ENCODE assay signal across 31 mouse cellular contexts in the genomic region with DNA sequence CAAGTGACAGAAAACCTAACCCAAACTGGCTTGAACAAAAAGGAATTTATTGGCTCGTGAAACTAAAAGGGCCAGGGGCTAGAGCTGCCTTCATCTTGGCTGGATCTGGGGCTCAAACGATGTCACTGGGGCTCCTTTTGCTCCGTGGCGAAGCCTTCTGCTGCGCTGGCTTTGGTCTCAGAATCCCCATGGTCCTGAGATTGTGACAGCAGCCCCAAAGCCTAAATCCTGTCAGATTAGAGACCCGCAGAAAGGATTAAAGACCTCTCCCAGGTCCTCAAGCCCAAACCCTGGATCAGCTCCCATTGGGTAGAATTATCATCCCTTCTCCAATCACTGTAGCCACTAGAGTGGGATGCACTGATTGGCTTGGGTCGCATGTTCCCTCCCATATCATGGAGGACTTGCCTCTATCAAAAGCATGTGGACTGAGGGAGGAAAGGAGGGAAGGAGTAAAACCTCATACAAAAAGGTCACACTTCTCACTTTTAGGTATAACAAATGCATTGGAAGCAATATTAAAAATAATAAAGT. TPM values are rescaled to one million over a fixed set of nuclear protein-coding genes. Genes with fewer than 3 reads are reported as not detected.
A peak's percentile ranks its signal among the peaks of the same experiment; 100 is the strongest.
DNase-seq lines count a peak whose midpoint lies in the region; ATAC-seq and TF ChIP-seq lines count a peak whose summit lies in the region.
"Had no signal": no experiment of that assay in that cellular context is flagged by ENCODE, and none has a peak within 500 bp of the region (broad histone marks: within the 10 kb centered on the region; RNA-seq: fewer than 3 reads in every experiment).

No protein-coding gene starts in this region.

- H3K4me1 ChIP-seq in forebrain, embryonic 14.5 days (ENCODE audit: control insufficient read depth, insufficient read depth, low read length): peaks cover 6% of the 10 kb centered on the region; the same call in 1 of the 2 replicates
- peaks cover 41% of the 10 kb centered on the region for H3K4me1 ChIP-seq in forebrain, embryonic 10.5 days
- no peaks in the 10 kb centered on the region for H3K4me1 ChIP-seq in midbrain, embryonic 11.5 days (ENCODE audit: control insufficient read depth, insufficient read depth, low read length)
- no peaks in the 10 kb centered on the region; the same call in 1 of the 2 replicates for H3K4me1 ChIP-seq in midbrain, embryonic 16.5 days (ENCODE audit: control insufficient read depth, insufficient read depth, low read length)
- H3K4me1 ChIP-seq in liver, postnatal 0 days (ENCODE audit: insufficient read depth): no peaks in the 10 kb centered on the region
- H3K4me1 ChIP-seq: lung, embryonic 15.5 days; neural tube, embryonic 15.5 days had no signal

- H3K9ac ChIP-seq in forebrain, embryonic 14.5 days (ENCODE audit: low read length): no peak overlapping the region
- H3K9ac ChIP-seq in midbrain, embryonic 11.5 days (ENCODE audit: low read length): no peak overlapping the region
- no peak overlapping the region for H3K9ac ChIP-seq in midbrain, embryonic 16.5 days (ENCODE audit: low read depth, low read length)
- H3K9ac ChIP-seq in liver, postnatal 0 days (replicated peaks): no peak overlapping the region
- H3K9ac ChIP-seq: heart, embryonic 13.5 days; hindbrain, embryonic 15.5 days; kidney, embryonic 15.5 days; limb, embryonic 12.5 days; liver, embryonic 15.5 days; lung, embryonic 15.5 days; neural tube, embryonic 15.5 days had no signal

- H3K9me3 ChIP-seq in forebrain, embryonic 14.5 days (replicated peaks; ENCODE audit: control insufficient read depth, low read length): no peaks in the 10 kb centered on the region
- no peaks in the 10 kb centered on the region for H3K9me3 ChIP-seq in forebrain, embryonic 10.5 days
- H3K9me3 ChIP-seq in midbrain, embryonic 11.5 days (ENCODE audit: control insufficient read depth, low read length): no peaks in the 10 kb centered on the region
- H3K9me3 ChIP-seq in midbrain, embryonic 16.5 days (replicated peaks; ENCODE audit: control insufficient read depth, low read length, poor library complexity, severe bottlenecking): no peaks in the 10 kb centered on the region
- no peaks in the 10 kb centered on the region for H3K9me3 ChIP-seq in liver, postnatal 0 days (ENCODE audit: low read length)
- H3K9me3 ChIP-seq: heart, embryonic 13.5 days; hindbrain, embryonic 15.5 days; kidney, embryonic 15.5 days; limb, embryonic 12.5 days; liver, embryonic 15.5 days; lung, embryonic 15.5 days; megakaryocyte, embryonic 14.5 days; neural tube, embryonic 15.5 days had no signal

- peak; percentile 34 for DNase-seq in forebrain, embryonic 14.5 days (ENCODE audit: low spot score)
- DNase-seq in forebrain, embryonic 10.5 days (ENCODE audit: extremely low spot score, low spot score): no peak
- DNase-seq in ZHBTc4 (ENCODE audit: low read depth, low spot score): peak; percentile 6
- DNase-seq in midbrain, embryonic 11.5 days (ENCODE audit: low spot score, missing footprints): peak; percentile 75
- DNase-seq in right cerebral cortex, postnatal 14 days: no peak
- no peak for DNase-seq in liver, postnatal 0 days
- DNase-seq in yolk sac, embryonic 10.5 days (ENCODE audit: low spot score): no peak
- DNase-seq: adrenal gland, adult 8-10 months; cerebellum, adult 9-10 months; heart, adult 2 months; heart, postnatal 10 days; kidney, adult 18-20 months; kidney, postnatal 25 days; lung, postnatal 36 days; right cerebral cortex, adult 18-20 months; right cerebral cortex, postnatal 4 days; thymus, adult 2 months; thymus, postnatal 36 days had no signal

- H3K36me3 ChIP-seq in forebrain, embryonic 14.5 days (ENCODE audit: control insufficient read depth, insufficient read depth, low read length): no peaks in the 10 kb centered on the region
- no peaks in the 10 kb centered on the region for H3K36me3 ChIP-seq in forebrain, embryonic 10.5 days (replicated peaks)
- H3K36me3 ChIP-seq in midbrain, embryonic 11.5 days (ENCODE audit: control insufficient read depth, insufficient read depth, low read length): no peaks in the 10 kb centered on the region
- no peaks in the 10 kb centered on the region for H3K36me3 ChIP-seq in midbrain, embryonic 16.5 days (ENCODE audit: control insufficient read depth, insufficient read depth, low read length)
- no peaks in the 10 kb centered on the region for H3K36me3 ChIP-seq in liver, postnatal 0 days (replicated peaks; ENCODE audit: insufficient read depth, low read length)
- H3K36me3 ChIP-seq: heart, embryonic 13.5 days; hindbrain, embryonic 15.5 days; kidney, embryonic 15.5 days; limb, embryonic 12.5 days; liver, embryonic 15.5 days; lung, embryonic 15.5 days; neural tube, embryonic 15.5 days had no signal

- H3K27ac ChIP-seq in forebrain, embryonic 14.5 days (ENCODE audit: low read depth, low read length): no peak overlapping the region
- H3K27ac ChIP-seq in forebrain, embryonic 10.5 days: no peak overlapping the region
- no peak overlapping the region for H3K27ac ChIP-seq in midbrain, embryonic 11.5 days (ENCODE audit: low read depth, low read length)
- no peak overlapping the region for H3K27ac ChIP-seq in midbrain, embryonic 16.5 days (ENCODE audit: low read length)
- no peak overlapping the region for H3K27ac ChIP-seq in liver, postnatal 0 days (ENCODE audit: low read depth)
- H3K27ac ChIP-seq: heart, adult 2 months; heart, embryonic 13.5 days; hindbrain, embryonic 15.5 days; kidney, embryonic 15.5 days; left cerebral cortex, adult 2 months; limb, embryonic 12.5 days; liver, embryonic 15.5 days; lung, embryonic 15.5 days; neural tube, embryonic 15.5 days had no signal

- TF ChIP-seq CTCF in liver, postnatal 0 days (IDR thresholded peaks at IDR 0.05; ENCODE audit: low read depth): no peak

- H3K4me2 ChIP-seq in forebrain, embryonic 14.5 days (ENCODE audit: low read length): no peak overlapping the region
- H3K4me2 ChIP-seq in midbrain, embryonic 11.5 days: no peak overlapping the region
- H3K4me2 ChIP-seq in midbrain, embryonic 16.5 days (ENCODE audit: low read length): no peak overlapping the region
- H3K4me2 ChIP-seq in liver, postnatal 0 days (ENCODE audit: low read depth, low read length): no peak overlapping the region
- H3K4me2 ChIP-seq: heart, embryonic 13.5 days; hindbrain, embryonic 15.5 days; kidney, embryonic 15.5 days; limb, embryonic 12.5 days; liver, embryonic 15.5 days; lung, embryonic 15.5 days; neural tube, embryonic 15.5 days had no signal

- no peak for TF ChIP-seq EP300 in liver, postnatal 0 days (IDR thresholded peaks at IDR 0.05; ENCODE audit: low read depth)

- peaks cover 25% of the 10 kb centered on the region for H3K27me3 ChIP-seq in forebrain, embryonic 14.5 days (replicated peaks; ENCODE audit: control insufficient read depth, insufficient read depth, low read length)
- H3K27me3 ChIP-seq in forebrain, embryonic 10.5 days (ENCODE audit: poor library complexity, severe bottlenecking): peaks cover 70% of the 10 kb centered on the region
- peaks cover 65% of the 10 kb centered on the region for H3K27me3 ChIP-seq in midbrain, embryonic 11.5 days (ENCODE audit: control insufficient read depth, insufficient read depth, low read length)
- peaks cover 31% of the 10 kb centered on the region for H3K27me3 ChIP-seq in midbrain, embryonic 16.5 days (ENCODE audit: control insufficient read depth, insufficient read depth, low read depth, low read length)
- peaks cover 51% of the 10 kb centered on the region for H3K27me3 ChIP-seq in liver, postnatal 0 days (ENCODE audit: insufficient read depth, low read length)

- WGBS in forebrain, embryonic 14.5 days: 33% methylated on average over 7 of the region's 7 CpGs
- WGBS in forebrain, embryonic 10.5 days: 36% methylated on average over 7 of the region's 7 CpGs
- 27% methylated on average over 7 of the region's 7 CpGs for WGBS in midbrain, embryonic 11.5 days
- WGBS in midbrain, embryonic 16.5 days: 23% methylated on average over 7 of the region's 7 CpGs
- 37% methylated on average over 7 of the region's 7 CpGs for WGBS in liver, postnatal 0 days (ENCODE audit: insufficient replicate concordance)

- no peak overlapping the region for H3K4me3 ChIP-seq in forebrain, embryonic 14.5 days (ENCODE audit: low read depth, low read length)
- H3K4me3 ChIP-seq in forebrain, embryonic 10.5 days: no peak overlapping the region
- no peak overlapping the region for H3K4me3 ChIP-seq in midbrain, embryonic 11.5 days (ENCODE audit: low read depth, low read length)
- H3K4me3 ChIP-seq in midbrain, embryonic 16.5 days (ENCODE audit: low read depth, low read length): no peak overlapping the region
- no peak overlapping the region for H3K4me3 ChIP-seq in liver, postnatal 0 days (ENCODE audit: low read depth, low read length)
- H3K4me3 ChIP-seq: heart, adult 2 months; heart, embryonic 13.5 days; hindbrain, embryonic 15.5 days; kidney, embryonic 15.5 days; left cerebral cortex, adult 2 months; limb, embryonic 12.5 days; liver, embryonic 15.5 days; lung, embryonic 15.5 days; megakaryocyte, embryonic 14.5 days; neural tube, embryonic 15.5 days had no signal

- ATAC-seq in forebrain, embryonic 14.5 days: no peak
- ATAC-seq in midbrain, embryonic 11.5 days (ENCODE audit: low FRiP score): 0 out of 2 replicates have a peak, but pooled peaks have one; percentile 38
- peak; percentile 36 for ATAC-seq in midbrain, embryonic 16.5 days
- no peak for ATAC-seq in liver, postnatal 0 days
- ATAC-seq: activated CD4-positive, CD25-positive, alpha-beta regulatory T cell, adult 4 months; CD4-positive, CD25-positive, alpha-beta regulatory T cell, adult 4 months had no signal

RNA-seq across cellular contexts. Expression of a gene that starts 5.4 kb away (rescaled TPM):
- 85.1 and 102 TPM in 2 replicates for polyA plus RNA-seq in forebrain, embryonic 14.5 days (2014; fragmentation: Nextera tagmentation; extraction: Ambion mirVana)
- polyA plus RNA-seq in forebrain, embryonic 10.5 days (2016; fragmentation: Nextera tagmentation; extraction: Ambion mirVana): 108 and 115 TPM in 2 replicates
- polyA plus RNA-seq in midbrain, embryonic 11.5 days (2014; fragmentation: Nextera tagmentation; extraction: Ambion mirVana): 55.5 and 61.5 TPM in 2 replicates
- polyA plus RNA-seq in midbrain, embryonic 16.5 days (2015; fragmentation: Nextera tagmentation; extraction: Ambion mirVana): 37.1 and 44.3 TPM in 2 replicates
- 1.7 and 2.8 TPM in 2 replicates for polyA plus RNA-seq in liver, postnatal 0 days (2015; fragmentation: Nextera tagmentation; extraction: Ambion mirVana)
- polyA plus RNA-seq: activated CD4-positive, CD25-positive, alpha-beta regulatory T cell, adult 4 months; CD4-positive, CD25-positive, alpha-beta regulatory T cell, adult 4 months; heart, adult 2 months; intestine, embryonic 14.5 days; lung, embryonic 15.5 days had no signal

RNA-seq across cellular contexts. Expression of a gene that starts 46.5 kb away (rescaled TPM):
- polyA plus RNA-seq in forebrain, embryonic 14.5 days (2014; fragmentation: Nextera tagmentation; extraction: Ambion mirVana): 12.9 and 13.9 TPM in 2 replicates
- polyA plus RNA-seq in forebrain, embryonic 10.5 days (2016; fragmentation: Nextera tagmentation; extraction: Ambion mirVana): 15.5 and 17.3 TPM in 2 replicates
- polyA plus RNA-seq in midbrain, embryonic 11.5 days (2014; fragmentation: Nextera tagmentation; extraction: Ambion mirVana): 8.6 and 8.8 TPM in 2 replicates
- 18.9 and 21.7 TPM in 2 replicates for polyA plus RNA-seq in midbrain, embryonic 16.5 days (2015; fragmentation: Nextera tagmentation; extraction: Ambion mirVana)
- 3.6 and 3.8 TPM in 2 replicates for polyA plus RNA-seq in liver, postnatal 0 days (2015; fragmentation: Nextera tagmentation; extraction: Ambion mirVana)

Comparison
In these comparisons a context has a peak if more than half of its experiments do, and no peak if none do; other contexts are left out.
1. DNase-seq: peak in forebrain, embryonic 14.5 days (single experiment), ZHBTc4 (single experiment) and midbrain, embryonic 11.5 days (single experiment); none in forebrain, embryonic 10.5 days (single experiment), right cerebral cortex, postnatal 14 days (single experiment), liver, postnatal 0 days (single experiment) and yolk sac, embryonic 10.5 days (single experiment).
2. ATAC-seq: peak in midbrain, embryonic 11.5 days (single experiment) and midbrain, embryonic 16.5 days (single experiment); none in forebrain, embryonic 14.5 days (single experiment) and liver, postnatal 0 days (single experiment).
3. RNA of a gene that starts 5.4 kb away (polyA plus RNA-seq): 108 to 115 TPM in forebrain, embryonic 10.5 days, 85.1 to 102 TPM in forebrain, embryonic 14.5 days, 55.5 to 61.5 TPM in midbrain, embryonic 11.5 days and 37.1 to 44.3 TPM in midbrain, embryonic 16.5 days; 1.7 to 2.8 TPM in liver, postnatal 0 days; every median in the first group is over 10 times any median in the second.